Mouse (Mus musculus) limb, embryonic 11.5 days (tissue): ENCODE measurements around the gene Ppfia3. TPM values are rescaled to one million over a fixed set of nuclear protein-coding genes. Genes with fewer than 3 reads are reported as not detected.
A peak's percentile ranks its signal among the peaks of the same experiment; 100 is the strongest.

Experiments used
- ATAC-seq: fragments of 200-750 bp; cut with Nextera tagmentation; 2 replicates; pipeline ENCODE4 v1.8.0; 2017; ENCODE audit warnings: low read depth; ENCODE audit not compliant: insufficient number of reproducible peaks, low FRiP score, low TSS enrichment
- DNase-seq: peaks from one replicate; pipeline ENCODE4 v3.0.0-alpha.2; 2015; ENCODE audit warnings: low spot score
- H3K27ac ChIP-seq: fragments of 300-500 bp; sonication (generic); replicated peaks from 2 replicates; pipeline ENCODE4 v1.5.1; 2014; ENCODE audit warnings: low read depth, mild to moderate bottlenecking, low read length
- H3K27me3 ChIP-seq: fragments of 300-500 bp; sonication (generic); 2 replicates; pipeline ENCODE4 v1.6.1; 2014; ENCODE audit warnings: mild to moderate bottlenecking, low read length, mixed read lengths; ENCODE audit not compliant: control insufficient read depth, insufficient read depth
- H3K36me3 ChIP-seq: fragments of 300-500 bp; sonication (generic); 2 replicates; pipeline ENCODE4 v1.6.1; 2014; ENCODE audit warnings: mild to moderate bottlenecking, low read length, moderate library complexity, mixed read lengths; ENCODE audit not compliant: control insufficient read depth, insufficient read depth
- H3K4me1 ChIP-seq: fragments of 300-500 bp; sonication (generic); 2 replicates; pipeline ENCODE4 v1.6.1; 2014; ENCODE audit warnings: low read length, mixed read lengths; ENCODE audit not compliant: control insufficient read depth, insufficient read depth
- H3K4me2 ChIP-seq: fragments of 300-500 bp; sonication (generic); 2 replicates; pipeline ENCODE4 v1.6.1; 2014; ENCODE audit warnings: low read depth, mild to moderate bottlenecking, moderate library complexity; ENCODE audit not compliant: severe bottlenecking
- H3K4me3 ChIP-seq: fragments of 300-500 bp; sonication (generic); 2 replicates; pipeline ENCODE4 v1.5.1; 2014; ENCODE audit warnings: low read depth, low read length
- H3K9ac ChIP-seq: fragments of 300-500 bp; sonication (generic); 2 replicates; pipeline ENCODE4 v1.6.1; 2014; ENCODE audit warnings: mild to moderate bottlenecking, low read length
- H3K9me3 ChIP-seq: fragments of 300-500 bp; sonication (generic); 2 replicates; pipeline ENCODE4 v1.6.1; 2016; ENCODE audit warnings: low read length; ENCODE audit not compliant: control insufficient read depth
- WGBS: fragments of 180-500 bp; shearing (Covaris S2); extraction: QIAGEN DNeasy Blood & Tissue Kit; methylation state at CpG from one replicate; pipeline ENCODE4 v1.1.7; 2014; 5-methylcytosine and 5-hydroxymethylcytosine counted together
- polyA plus RNA-seq: library from polyadenylated mRNA; unstranded; fragments of >200 nt; fragmentation: Nextera tagmentation; extraction: Ambion mirVana; gene quantifications from 2 replicates; pipeline ENCODE4 v1.2.1, GENCODE M21; 2014

Gene Ppfia3
- polyA plus RNA-seq = 5.4 and 6.1 TPM in 2 replicates

- Histone ChIP-seq H3K4me3 (peak within 1 kb of the TSS; percentile 68), H3K36me3 (no peaks in the 10 kb centered on the region), H3K27me3 (peaks cover 51% of the 10 kb centered on the region), H3K9me3 (no peaks in the 10 kb centered on the region), H3K27ac (no peak within 1 kb of the TSS), H3K4me2 (peak within 1 kb of the TSS; percentile 99), H3K9ac (peak within 1 kb of the TSS; percentile 59), H3K4me1 (peaks cover 15% of the 10 kb centered on the region; the same call in 1 of the 2 replicates)
- ATAC-seq = peak; percentile 40
- WGBS = 0% methylated on average over 23 of the region's 26 CpGs
- peak; percentile 57 for DNase-seq
Measured at GRCm38 (mm10) chr7:45366652-45367019, at the start of gene Ppfia3. Gene Ppfia3 (minus strand): TSS chr7:45367019.

DNA sequence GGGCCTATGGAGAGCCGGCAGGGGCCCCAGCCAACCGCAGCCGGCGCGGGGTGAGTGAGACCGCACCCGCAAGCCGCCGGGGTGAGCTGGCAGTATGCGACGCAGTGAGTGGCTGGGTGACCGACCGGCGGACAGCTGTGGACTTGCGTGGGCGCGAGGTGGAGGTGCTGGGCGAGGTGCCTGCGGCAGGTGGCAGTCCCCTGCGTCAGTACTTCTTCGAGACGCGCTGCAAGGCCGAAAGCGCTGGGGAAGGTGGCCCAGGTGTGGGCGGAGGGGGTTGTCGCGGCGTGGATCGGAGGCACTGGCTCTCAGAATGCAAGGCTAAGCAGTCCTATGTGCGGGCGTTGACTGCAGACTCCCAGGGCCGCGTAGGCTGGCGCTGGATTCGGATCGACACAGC, 48.8 kb upstream of the Ppfia3 start:
- H3K36me3 ChIP-seq = no peaks in the 10 kb centered on the region
- no peak overlapping the region for H3K4me3 ChIP-seq
- WGBS = 13% methylated on average over 37 of the region's 37 CpGs
- no peak overlapping the region for H3K27ac ChIP-seq
- peak overlapping the region; percentile 24; the same call in 1 of the 2 replicates for H3K4me2 ChIP-seq
- H3K4me1 ChIP-seq = peaks cover 22% of the 10 kb centered on the region
- no peak for ATAC-seq
- no peaks in the 10 kb centered on the region for H3K9me3 ChIP-seq
- H3K27me3 ChIP-seq = peaks cover 86% of the 10 kb centered on the region
- no peak for DNase-seq
- H3K9ac ChIP-seq = no peak overlapping the region

GRCm38 (mm10) chr7:45414740-45415224, 48.0 kb upstream of the Ppfia3 start:
- WGBS = 39% methylated on average over 12 of the region's 12 CpGs
- no peak for ATAC-seq
- Histone ChIP-seq H3K36me3 (no peaks in the 10 kb centered on the region), H3K4me2 (no peak overlapping the region; the same call in 1 of the 2 replicates), H3K27ac (no peak overlapping the region), H3K4me1 (peaks cover 16% of the 10 kb centered on the region), H3K4me3 (no peak overlapping the region), H3K9me3 (no peaks in the 10 kb centered on the region), H3K27me3 (peaks cover 88% of the 10 kb centered on the region), H3K9ac (no peak overlapping the region)
- DNase-seq = peak; percentile 33

DNA sequence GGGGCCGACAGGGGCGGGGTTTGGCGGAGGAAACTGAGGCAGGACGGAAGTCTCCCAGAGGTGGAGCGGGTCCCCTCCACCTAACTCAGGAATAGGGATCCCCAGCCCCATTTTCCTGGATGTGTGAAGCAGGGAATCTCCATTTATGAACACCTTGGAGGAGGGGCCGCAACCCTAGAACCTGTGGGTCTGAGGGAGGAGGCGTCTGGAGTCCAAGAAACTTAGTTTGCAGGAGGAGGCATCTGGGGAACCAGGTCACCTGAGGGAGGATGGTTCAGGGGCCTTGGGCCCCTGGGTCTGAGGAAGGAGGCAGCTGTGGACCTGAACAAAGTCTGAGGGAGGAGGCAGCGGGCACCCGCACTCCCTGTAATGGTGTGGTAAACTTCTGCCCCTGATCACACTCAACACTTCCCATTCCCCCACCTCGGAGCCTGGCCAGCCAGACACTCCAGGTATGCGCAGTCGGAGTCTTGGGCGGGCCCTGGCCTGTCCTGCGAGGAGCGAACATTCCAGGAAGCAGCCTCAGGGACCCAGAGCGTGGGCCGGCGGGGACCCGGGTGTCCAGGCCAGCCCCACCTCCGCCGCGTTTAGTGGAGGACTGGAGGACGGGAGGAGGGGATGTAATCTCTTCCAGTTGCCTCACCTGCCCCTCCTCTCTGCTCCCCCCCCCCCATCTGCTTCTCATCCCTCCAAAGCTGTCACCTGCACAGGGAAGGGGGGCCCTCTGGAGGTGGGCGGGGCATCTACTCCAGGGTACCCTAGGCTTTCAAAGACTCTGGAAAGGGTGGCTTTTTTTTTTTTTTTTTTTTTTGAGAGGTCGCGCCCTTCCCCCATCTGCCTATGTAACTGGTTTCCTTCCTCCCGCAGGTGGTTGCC, 47.3 kb upstream of the Ppfia3 start:
- Histone ChIP-seq H3K36me3 (no peaks in the 10 kb centered on the region), H3K4me1 (peaks cover 16% of the 10 kb centered on the region), H3K27me3 (peaks cover 86% of the 10 kb centered on the region), H3K4me2 (peak overlapping the region; percentile 85), H3K9me3 (no peaks in the 10 kb centered on the region), H3K4me3 (peak overlapping the region; percentile 49), H3K9ac (peak overlapping the region; percentile 55; the same call in 1 of the 2 replicates), H3K27ac (no peak overlapping the region)
- ATAC-seq (peak; percentile 49), DNase-seq (peak; percentile 67)
- WGBS = 2% methylated on average over 27 of the region's 27 CpGs

GRCm38 (mm10) chr7:45413113-45413863, 46.5 kb upstream of the Ppfia3 start, which contains the start of gene Ntf5:
Gene Ntf5 (plus strand): TSS chr7:45413695.
- H3K4me2 ChIP-seq = peak within 1 kb of the TSS; percentile 85
- H3K27me3 ChIP-seq = peaks cover 83% of the 10 kb centered on the region
- ATAC-seq (peak; percentile 24; the same call in 1 of the 2 replicates), DNase-seq (no peak)
- 2% methylated on average over 38 of the region's 45 CpGs for WGBS
- peak within 1 kb of the TSS; percentile 55; the same call in 1 of the 2 replicates for H3K9ac ChIP-seq
- peak within 1 kb of the TSS; percentile 49 for H3K4me3 ChIP-seq
- no peaks in the 10 kb centered on the region for H3K36me3 ChIP-seq
- peaks cover 15% of the 10 kb centered on the region for H3K4me1 ChIP-seq
- H3K9me3 ChIP-seq = no peaks in the 10 kb centered on the region
- no peak within 1 kb of the TSS for H3K27ac ChIP-seq

DNA sequence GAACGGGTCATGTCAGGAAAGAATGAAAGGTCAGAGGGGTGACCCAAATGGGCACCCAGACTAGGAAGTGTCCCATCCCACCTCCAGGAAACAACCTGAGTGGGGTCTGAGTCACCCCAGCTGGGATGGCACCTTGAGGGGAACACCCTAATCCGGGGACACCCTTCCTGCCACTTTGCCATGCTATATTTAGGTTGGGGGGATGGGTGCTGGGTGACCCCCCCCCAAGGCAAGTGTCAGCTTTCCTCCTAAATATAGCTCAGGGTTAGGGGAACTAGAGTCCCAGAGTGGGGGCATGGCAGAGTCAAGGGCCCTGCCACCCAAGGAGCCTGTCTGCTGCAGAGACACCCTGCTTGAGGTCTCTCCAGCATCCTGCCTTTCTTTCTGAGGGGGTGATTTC, 45.6 kb upstream of the Ppfia3 start:
- Histone ChIP-seq H3K27me3 (peaks cover 85% of the 10 kb centered on the region), H3K9me3 (no peaks in the 10 kb centered on the region), H3K4me1 (peaks cover 9% of the 10 kb centered on the region), H3K9ac (no peak overlapping the region), H3K4me2 (no peak overlapping the region), H3K4me3 (no peak overlapping the region), H3K27ac (no peak overlapping the region), H3K36me3 (no peaks in the 10 kb centered on the region)
- ATAC-seq (no peak), DNase-seq (no peak)
- WGBS = 78% methylated on average over 2 of the region's 2 CpGs

DNA sequence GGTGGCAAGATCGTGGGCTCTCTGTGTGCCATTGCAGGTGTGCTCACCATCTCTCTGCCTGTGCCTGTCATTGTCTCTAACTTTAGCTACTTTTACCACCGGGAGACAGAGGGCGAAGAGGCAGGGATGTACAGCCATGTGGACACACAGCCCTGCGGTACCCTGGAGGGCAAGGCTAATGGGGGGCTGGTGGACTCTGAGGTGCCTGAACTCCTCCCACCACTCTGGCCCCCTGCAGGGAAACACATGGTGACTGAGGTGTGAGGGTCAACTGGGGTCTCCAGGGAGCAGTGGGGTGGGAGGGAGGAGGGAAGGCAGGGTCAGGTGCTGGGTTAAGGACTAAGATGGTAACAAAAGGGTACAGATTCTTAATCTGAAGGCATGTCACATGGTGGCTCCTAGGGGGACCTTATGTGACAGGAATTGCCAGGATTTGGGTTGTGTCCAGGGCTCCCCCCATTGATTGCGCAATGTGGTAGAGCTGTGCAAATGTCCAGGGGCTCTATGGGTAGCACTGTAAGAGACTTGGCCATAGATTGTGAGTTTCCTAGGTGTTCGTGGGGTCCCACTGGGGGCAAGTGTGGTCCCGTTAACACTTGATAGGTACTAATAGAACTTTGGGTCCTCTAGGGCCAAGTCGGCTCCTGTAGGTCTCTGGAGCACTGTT, 42.8 kb upstream of the Ppfia3 start:
- no peak overlapping the region for H3K4me3 ChIP-seq
- WGBS = 85% methylated on average over 8 of the region's 8 CpGs
- no peak overlapping the region for H3K4me2 ChIP-seq
- no peak overlapping the region for H3K9ac ChIP-seq
- H3K4me1 ChIP-seq = peaks cover 9% of the 10 kb centered on the region
- H3K27me3 ChIP-seq = peaks cover 82% of the 10 kb centered on the region
- DNase-seq = no peak
- no peaks in the 10 kb centered on the region for H3K36me3 ChIP-seq
- no peak overlapping the region for H3K27ac ChIP-seq
- no peak for ATAC-seq
- H3K9me3 ChIP-seq = no peaks in the 10 kb centered on the region

DNA sequence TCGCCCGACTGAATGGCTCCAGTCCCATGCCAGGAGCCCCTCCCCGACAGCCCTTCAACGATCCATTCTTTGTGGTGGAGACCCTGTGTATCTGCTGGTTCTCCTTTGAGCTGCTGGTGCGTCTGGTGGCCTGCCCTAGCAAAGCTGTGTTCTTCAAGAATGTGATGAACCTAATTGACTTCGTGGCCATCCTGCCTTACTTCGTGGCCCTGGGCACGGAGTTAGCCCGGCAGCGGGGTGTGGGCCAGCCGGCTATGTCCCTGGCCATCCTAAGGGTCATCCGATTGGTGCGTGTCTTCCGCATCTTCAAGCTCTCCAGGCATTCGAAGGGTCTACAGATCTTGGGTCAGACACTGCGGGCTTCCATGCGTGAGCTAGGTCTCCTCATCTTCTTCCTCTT, 42.1 kb upstream of the Ppfia3 start:
- H3K27ac ChIP-seq = no peak overlapping the region
- peaks cover 6% of the 10 kb centered on the region; the same call in 1 of the 2 replicates for H3K4me1 ChIP-seq
- ATAC-seq (no peak), DNase-seq (no peak)
- H3K9ac ChIP-seq = no peak overlapping the region
- WGBS = 90% methylated on average over 17 of the region's 17 CpGs
- H3K4me2 ChIP-seq = no peak overlapping the region
- no peaks in the 10 kb centered on the region for H3K9me3 ChIP-seq
- H3K36me3 ChIP-seq = no peaks in the 10 kb centered on the region
- H3K4me3 ChIP-seq = no peak overlapping the region
- peaks cover 75% of the 10 kb centered on the region for H3K27me3 ChIP-seq
